Mouse (Mus musculus) brain, embryonic 14.5 days (tissue): ENCODE measurements at regions not wholly inside any gene's neighbourhood (a gene's known extent, or its start where the extent isn't known, plus 50 kb on each side); places are given as distances from the start of the nearest gene placed in this dataset.

ENCODE experiments used
- DNase-seq: peaks from one replicate; pipeline ENCODE4 v3.0.0-alpha.2; 2011; ENCODE audit warnings: low read depth
- CTCF ChIP-seq: fragments of 200-500 bp; IDR thresholded peaks from 2 replicates; pipeline ENCODE4 v1.5.1; 2012; ENCODE audit warnings: inconsistent platforms, mild to moderate bottlenecking, moderate library complexity, borderline replicate concordance; ENCODE audit not compliant: insufficient read depth, insufficient read length; ENCODE audit errors: extremely low read depth
- POLR2A ChIP-seq: fragments of 200-500 bp; IDR thresholded peaks from 2 replicates; pipeline ENCODE4 v1.6.1; 2012; ENCODE audit warnings: mild to moderate bottlenecking, inconsistent platforms, borderline replicate concordance; ENCODE audit not compliant: poor library complexity, insufficient read depth, insufficient read length, severe bottlenecking; ENCODE audit errors: extremely low read depth

DNA sequence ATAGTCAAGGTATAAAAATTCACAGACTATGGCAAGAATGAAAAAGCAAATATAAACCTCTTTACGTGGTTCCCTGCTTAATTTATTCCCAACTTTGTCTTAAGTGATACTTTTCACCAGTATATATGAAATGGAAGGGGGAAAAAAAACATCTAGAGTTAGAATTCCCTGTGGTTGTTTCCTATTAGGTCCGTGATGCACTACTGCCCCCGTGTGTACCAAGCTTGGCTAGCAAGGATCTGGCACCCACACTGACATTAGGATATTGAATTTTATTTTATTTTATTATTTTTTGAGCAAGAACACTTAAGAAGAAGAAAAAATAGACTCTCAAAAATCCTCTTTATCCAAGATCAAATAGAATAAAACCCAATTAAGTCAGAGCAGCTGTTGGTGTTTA is 303.9 kb upstream of the Castor2 start:
- TF ChIP-seq POLR2A (no peak), CTCF (peak; percentile 80)
- DNase-seq: peak; percentile 83

- DNase-seq: peak; percentile 32
- no peak for TF ChIP-seq POLR2A
- TF ChIP-seq CTCF: no peak
Observed at GRCm38 (mm10) chr5:133790726-133791125, 308.8 kb upstream of the Castor2 start.

GRCm38 (mm10) chr5:133788006-133788405 is 311.5 kb upstream of the Castor2 start:
- TF ChIP-seq CTCF: no peak
- DNase-seq: peak; percentile 65

DNA sequence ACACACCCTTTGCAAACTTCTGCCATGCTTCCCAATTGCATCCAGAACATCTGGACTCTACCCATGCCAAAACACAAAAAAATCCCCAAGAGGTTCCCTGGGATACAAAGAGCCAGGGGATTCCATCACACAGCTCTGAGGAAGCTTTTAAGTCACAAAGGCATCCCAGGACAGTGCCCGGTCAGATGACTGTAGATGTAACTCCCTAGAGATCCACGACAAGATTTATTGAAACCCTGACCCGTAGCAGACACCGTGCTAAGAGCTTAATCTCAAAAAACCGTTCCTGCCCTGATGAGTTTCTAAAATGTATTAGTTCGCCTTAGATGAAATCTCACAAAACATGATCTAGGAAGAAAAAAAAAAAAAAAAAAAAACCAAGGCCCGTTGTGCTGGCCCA is 312.0 kb upstream of the Castor2 start:
- TF ChIP-seq POLR2A (no peak), CTCF (no peak)
- DNase-seq: no peak

DNA sequence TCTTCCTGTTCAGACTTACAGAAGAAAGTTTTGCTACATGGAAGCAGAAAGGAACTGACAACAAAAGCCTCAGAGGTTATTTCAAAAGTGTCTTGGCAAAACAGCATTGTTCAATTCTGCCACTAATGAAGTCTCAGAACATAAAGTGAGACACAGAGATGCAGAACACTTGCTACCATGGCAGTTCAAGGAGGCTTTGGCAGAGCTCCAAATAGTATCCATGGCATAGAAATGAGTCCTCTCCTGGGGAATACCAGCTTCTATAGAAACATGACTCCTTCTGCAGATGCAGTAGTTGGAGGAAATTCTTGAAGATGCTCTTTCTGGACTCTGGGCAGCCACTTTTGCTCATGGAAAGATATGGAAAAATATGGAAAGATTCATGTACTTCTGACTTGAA is 322.9 kb upstream of the Castor2 start:
- TF ChIP-seq POLR2A: no peak
- no peak for TF ChIP-seq CTCF
- peak; percentile 54 for DNase-seq

DNA sequence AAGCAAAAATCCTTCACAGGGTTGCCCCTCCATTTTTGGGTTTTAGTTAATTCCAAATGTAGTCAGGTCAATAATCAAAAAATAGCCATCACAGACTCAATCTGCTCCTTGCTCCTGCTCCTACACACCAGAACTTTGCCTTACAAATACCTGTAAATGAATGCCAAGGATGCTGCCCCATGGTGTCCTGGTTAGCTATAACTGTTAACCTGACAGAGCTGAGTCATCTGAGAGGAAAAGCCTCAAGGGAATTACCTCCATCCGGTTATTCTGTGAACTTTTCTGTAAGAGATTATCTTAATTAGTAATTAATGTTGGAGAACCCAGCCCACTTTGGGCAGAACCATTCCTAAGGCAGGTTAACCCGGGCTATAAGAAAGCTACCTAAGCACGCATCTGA is 325.4 kb upstream of the Castor2 start:
- TF ChIP-seq CTCF (no peak), POLR2A (no peak)
- no peak for DNase-seq

- DNase-seq: no peak
- TF ChIP-seq CTCF (no peak), POLR2A (no peak)
Observed at GRCm38 (mm10) chr5:133768856-133769255, 330.7 kb upstream of the Castor2 start.

GRCm38 (mm10) chr5:133757817-133758216 is 341.7 kb upstream of the Castor2 start:
- TF ChIP-seq CTCF (no peak), POLR2A (no peak)
- no peak for DNase-seq

DNA sequence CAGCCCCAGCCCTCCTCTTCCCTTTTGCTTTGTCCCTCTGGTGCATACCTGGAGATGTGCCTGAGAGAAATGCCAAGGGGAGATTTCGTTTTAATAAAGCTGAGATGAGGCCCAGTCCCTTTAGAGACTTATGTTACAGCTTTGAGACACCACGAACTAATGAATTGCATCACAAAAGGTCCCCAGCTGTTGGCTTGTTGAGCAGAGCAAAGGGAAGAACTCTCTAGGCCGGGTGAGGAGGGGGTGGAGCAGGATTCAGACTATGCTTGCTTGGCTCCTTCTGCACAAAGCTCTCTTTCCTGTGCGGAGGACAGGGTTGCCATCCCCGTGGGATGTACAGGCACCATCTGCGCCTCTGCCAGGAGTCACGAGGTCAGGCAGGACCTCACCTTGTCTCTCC is 345.3 kb upstream of the Castor2 start:
- DNase-seq: peak; percentile 66
- TF ChIP-seq POLR2A (no peak), CTCF (no peak)

GRCm38 (mm10) chr5:133753461-133754160 is 345.9 kb upstream of the Castor2 start:
- DNase-seq: peak; percentile 85
- TF ChIP-seq CTCF (no peak), POLR2A (no peak)

DNA sequence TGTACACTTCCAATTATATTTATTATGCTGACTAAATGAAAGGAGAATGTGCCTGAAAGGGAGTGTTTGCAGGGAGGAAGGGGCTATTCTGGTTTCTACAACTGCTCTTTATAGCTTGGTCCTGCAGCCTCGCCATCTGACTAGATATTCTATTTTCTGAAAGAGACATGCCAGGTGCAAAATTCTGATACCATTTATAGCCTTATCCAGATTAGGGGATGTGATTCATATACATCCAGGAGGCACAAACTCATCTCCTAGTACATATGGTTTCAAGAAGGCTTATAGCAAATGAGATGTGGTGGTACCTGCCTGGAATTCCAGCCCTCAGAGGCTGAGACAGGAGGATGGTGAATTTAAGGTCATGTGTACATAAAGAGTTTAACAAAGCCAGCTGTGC is 352.6 kb upstream of the Castor2 start:
- DNase-seq: no peak

DNA sequence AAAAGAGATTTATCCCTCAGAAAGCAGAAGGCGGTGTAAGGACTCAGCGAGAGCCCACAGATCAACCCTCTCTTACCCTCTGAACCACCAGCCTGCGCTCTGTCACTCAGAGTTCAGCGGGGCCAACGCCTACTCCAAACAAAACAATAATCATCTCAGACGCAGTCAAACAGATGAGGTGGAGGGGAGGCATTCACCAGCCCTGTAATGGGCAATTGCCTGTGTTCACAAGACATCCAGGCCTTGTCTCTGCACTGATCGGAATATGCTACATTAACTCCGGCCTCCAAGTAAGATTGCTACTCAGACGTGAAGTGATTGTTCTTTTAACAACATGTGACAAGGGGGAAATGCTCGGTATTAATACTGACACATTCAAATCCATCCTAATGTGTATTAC is 353.1 kb upstream of the Castor2 start:
- DNase-seq: peak; percentile 69
- TF ChIP-seq POLR2A (no peak), CTCF (no peak)

More for the DNA sequence above, 352.6 kb upstream of the Castor2 start:
- TF ChIP-seq CTCF (no peak), POLR2A (no peak)
